Mouse (Mus musculus): ENCODE measurements around the gene Lgr4.
"Not testable (repeated sequence)": the region's sequence is repeated elsewhere in the genome, so short reads cannot be mapped to it uniquely, and the experiment has no call there.

The Lgr4 gene

DNA sequence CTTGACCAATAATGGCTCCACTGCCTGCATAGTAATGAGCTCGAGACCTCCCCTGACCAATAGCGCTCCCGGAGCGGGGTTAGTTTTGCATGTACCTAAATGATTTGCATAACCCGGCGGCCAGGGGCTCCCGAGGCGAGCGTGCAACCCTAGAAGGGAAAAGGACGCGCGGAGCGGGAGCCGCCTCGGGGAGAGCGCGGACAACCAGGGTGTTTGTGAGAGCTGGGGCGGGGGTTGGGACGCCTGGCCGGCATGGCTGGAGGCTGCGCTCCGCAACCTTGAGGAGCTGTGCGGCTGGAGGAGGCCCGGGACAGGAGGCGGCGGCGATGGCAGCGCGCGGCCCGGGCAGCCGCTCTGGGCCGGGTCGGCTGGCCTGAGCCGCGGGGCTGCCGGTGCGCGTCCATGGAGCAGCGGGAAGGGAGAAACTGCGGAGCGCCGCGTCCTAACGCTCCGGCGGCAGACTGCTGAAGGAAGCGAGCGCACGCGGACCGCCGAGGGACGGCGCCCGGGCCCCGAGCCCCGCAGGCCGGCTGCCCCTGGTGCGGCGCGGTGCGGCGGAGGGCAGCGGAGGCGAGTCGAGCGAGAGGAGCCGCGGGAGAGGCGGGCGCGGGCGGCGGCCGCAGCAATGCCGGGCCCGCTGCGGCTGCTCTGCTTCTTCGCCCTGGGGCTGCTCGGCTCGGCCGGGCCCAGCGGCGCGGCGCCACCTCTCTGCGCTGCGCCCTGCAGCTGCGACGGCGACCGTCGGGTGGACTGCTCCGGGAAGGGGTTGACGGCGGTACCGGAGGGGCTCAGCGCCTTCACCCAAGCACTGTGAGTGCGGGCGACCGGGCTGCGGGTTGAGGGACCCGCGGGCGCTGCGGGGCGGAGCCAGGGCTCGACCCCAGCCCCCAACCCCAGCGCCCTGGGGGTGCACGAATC is at the start of gene Lgr4:
Lgr4 (plus strand) TSS at position 152 of the 918 bp plus-strand sequence.
- DNase-seq (ENCODE audit: low read depth), result peak; percentile 97

- not testable (repeated sequence) for DNase-seq (ENCODE audit: low read depth)
These were observed 38.0 kb upstream of the Lgr4 start for GRCm38 (mm10) chr2:109879429-109879828.

- no peak for DNase-seq (ENCODE audit: low read depth)
These were observed 36.3 kb upstream of the Lgr4 start for GRCm38 (mm10) chr2:109881111-109881510.

DNA sequence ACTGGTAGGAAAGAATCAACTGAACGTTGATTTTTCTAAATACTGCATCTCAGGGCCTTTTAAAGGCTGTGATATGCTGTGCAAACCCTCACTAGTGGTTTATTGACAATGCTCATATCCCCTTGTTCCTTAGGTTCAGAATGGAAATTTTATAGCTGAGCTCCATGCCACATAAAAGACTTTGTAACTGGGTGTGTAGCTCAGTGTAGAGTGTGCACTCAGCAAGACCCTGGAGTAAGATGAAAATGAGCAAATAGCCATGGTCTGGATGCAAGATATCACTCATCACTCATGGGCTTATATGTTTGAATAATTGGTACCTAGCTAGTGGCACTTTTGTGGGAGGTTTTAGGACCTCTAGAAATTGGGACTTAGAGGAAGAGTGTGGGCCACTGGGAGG is 35.8 kb upstream of the Lgr4 start:
- no peak for DNase-seq (ENCODE audit: low read depth)

GRCm38 (mm10) chr2:109884106-109884505 is 33.3 kb upstream of the Lgr4 start:
- peak; percentile 21 for DNase-seq (ENCODE audit: low read depth)

GRCm38 (mm10) chr2:109884507-109884906 is 32.9 kb upstream of the Lgr4 start:
- DNase-seq (ENCODE audit: low read depth), result peak; percentile 8

DNA sequence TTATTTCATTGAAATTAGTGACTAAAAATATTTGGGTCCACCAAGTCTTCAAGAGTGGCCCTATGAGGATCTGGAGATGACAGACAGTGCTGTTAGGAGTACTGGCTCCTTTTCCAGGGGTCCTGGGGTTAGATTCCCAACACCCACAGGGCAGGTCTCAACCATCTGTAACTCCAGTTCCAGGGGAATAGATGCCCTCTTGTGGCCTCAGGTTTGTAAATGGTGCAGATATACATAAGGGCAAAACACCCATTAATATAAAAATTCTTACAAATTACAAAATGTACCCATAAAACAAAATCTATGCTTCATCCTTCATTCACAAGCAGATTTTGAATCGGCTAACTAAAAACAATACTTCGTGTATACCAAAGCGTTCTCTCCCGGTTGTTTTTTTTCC is 27.4 kb upstream of the Lgr4 start:
- peak; percentile 47 for DNase-seq (ENCODE audit: low read depth)

DNA sequence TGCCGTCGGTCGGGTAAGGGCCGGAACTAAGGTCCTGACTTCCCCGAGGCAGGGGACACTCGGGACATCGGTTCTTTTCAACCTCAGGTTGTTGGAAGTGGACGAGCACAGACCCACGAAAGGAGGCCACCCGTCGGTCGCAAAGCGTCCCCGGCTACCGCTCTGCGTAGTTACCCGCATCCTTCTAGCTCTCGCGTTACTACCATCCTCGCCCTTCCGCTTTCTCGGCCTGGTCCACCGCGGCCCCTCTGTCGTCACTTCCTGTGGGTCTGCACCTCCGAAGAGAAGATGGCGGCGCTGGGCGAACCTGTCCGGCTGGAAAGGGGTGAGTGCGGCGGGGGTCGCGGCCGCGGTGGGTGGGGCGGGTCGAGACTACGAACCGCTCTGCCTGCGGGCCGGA is 26.9 kb upstream of the Lgr4 start, which contains the start of gene Lin7c:
Lin7c (plus strand) TSS at position 257 of the 400 bp plus-strand sequence.
- DNase-seq (ENCODE audit: low read depth), result peak; percentile 95

DNA sequence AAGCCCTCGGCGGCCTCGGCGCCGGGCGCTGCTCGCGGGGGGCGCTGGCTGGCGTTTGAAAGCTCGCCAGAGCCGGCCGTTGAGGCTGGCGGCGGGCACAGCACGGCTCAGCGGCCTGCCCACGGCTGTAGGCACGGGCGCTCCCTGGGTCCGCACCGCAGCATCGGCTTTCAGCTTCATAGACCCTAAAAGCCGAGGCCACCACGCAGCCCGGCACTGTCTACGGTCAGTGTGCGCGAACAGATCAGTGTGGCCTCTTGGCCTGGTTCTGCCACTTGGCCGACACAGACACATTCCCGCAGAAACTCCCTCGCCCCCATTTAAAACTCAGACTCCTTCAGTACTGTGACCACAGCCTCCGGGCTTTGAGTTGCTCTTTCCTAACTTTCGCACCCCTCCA is 26.4 kb upstream of the Lgr4 start:
- DNase-seq (ENCODE audit: low read depth), result no peak

- peak; percentile 51 for DNase-seq (ENCODE audit: low read depth)
These were observed 26.0 kb upstream of the Lgr4 start for GRCm38 (mm10) chr2:109891471-109891870.

- peak; percentile 32 for DNase-seq (ENCODE audit: low read depth)
These were observed 21.1 kb upstream of the Lgr4 start for GRCm38 (mm10) chr2:109896311-109896710.

- no peak for DNase-seq (ENCODE audit: low read depth)
These were observed 14.6 kb upstream of the Lgr4 start for GRCm38 (mm10) chr2:109902869-109903268.

DNA sequence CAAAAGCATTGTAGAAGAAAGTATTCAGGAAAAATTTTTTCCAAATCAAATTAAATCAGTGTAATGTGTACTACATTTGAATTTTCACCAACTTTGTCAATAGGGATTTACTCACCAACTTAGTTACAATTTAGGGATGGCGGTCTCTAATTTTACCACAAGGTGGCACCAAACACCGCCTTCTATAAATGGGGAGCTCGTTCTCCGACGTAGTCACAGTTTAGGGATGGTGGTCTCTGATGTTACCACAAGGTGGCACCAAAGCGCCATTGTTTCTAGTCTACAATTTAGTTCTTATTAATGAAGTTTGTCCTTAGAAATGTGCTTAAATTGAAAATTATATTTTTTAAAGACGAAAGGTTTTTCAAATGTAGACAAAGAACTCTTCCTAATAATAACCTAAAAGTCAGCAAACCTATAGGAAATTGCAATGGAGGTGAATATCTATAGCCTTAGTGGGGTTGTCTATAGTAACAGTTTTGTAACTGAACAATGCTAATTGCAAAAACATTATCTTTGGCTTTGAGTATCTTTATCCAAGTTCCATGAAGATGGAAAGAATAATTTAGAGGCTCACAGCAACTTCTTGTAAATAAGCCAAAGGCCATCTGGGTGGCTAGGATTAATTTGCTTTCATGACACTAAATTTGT is 13.2 kb upstream of the Lgr4 start:
- DNase-seq (ENCODE audit: low read depth), result peak; percentile 96

DNA sequence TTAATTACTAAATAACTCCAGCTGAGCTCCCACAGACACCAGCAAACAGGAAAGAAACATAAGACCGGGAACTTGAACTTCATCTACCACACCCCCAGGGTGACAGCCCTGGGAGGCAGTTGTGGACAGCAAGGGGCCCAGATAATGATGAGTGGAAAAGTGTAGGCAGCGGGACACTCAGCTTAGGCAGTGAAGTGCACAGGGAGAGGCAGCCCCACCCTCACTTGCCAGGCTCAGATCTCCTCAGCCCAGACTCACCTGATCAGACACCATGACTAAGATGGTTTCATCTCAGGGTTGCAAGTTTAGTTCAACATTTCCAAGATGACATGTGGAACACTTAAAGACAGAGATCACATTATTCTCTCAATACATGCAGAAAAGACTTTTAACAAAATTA is 8.3 kb upstream of the Lgr4 start:
- no peak for DNase-seq (ENCODE audit: low read depth)

DNA sequence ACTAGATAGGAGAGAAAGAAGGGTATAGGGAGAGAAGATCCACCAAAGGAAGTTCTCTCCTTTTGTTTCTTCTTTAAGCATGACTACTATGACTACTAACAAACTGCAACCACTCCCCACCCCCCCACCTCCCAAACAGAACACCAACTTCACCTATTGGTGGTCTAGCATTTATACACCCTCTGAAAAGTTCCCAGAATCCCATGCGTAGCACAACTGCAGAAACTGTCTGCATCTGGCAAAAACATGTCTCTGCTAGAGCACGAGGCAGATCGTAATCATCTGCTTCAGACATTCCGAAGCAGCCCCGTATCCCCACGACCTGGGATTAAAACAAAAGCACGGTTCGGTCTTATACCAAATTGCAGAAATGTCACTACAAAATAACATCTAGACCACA is 5.2 kb upstream of the Lgr4 start:
- no peak for DNase-seq (ENCODE audit: low read depth)

- DNase-seq (ENCODE audit: low read depth), result no peak
These were observed 4.7 kb upstream of the Lgr4 start for GRCm38 (mm10) chr2:109912766-109913165.

DNA sequence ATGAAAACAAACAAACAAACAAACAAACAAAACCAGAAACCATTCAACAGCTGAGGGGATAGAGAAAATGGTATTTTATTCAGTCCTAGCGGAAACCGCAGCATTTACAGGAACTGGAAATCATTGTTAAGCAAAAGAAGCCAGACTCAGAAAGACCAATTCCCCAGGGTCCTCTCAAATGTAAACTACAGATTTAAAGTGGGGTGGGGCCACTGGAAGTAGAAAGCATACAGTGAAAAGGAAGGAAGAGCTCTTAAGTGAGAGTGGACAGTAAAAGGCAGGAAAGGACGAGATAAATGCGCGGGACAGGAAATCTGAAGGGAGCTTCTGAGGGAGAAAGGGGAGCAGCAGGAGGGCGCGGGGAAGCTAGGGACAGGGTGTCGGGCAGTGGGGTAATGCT is 4.2 kb upstream of the Lgr4 start:
- DNase-seq (ENCODE audit: low read depth), result no peak

- DNase-seq (ENCODE audit: low read depth), result no peak
These were observed 2.8 kb upstream of the Lgr4 start for GRCm38 (mm10) chr2:109914601-109915000.

- DNase-seq (ENCODE audit: low read depth), result no peak
These were observed 508 bp upstream of the Lgr4 start for GRCm38 (mm10) chr2:109916782-109917495.

DNA sequence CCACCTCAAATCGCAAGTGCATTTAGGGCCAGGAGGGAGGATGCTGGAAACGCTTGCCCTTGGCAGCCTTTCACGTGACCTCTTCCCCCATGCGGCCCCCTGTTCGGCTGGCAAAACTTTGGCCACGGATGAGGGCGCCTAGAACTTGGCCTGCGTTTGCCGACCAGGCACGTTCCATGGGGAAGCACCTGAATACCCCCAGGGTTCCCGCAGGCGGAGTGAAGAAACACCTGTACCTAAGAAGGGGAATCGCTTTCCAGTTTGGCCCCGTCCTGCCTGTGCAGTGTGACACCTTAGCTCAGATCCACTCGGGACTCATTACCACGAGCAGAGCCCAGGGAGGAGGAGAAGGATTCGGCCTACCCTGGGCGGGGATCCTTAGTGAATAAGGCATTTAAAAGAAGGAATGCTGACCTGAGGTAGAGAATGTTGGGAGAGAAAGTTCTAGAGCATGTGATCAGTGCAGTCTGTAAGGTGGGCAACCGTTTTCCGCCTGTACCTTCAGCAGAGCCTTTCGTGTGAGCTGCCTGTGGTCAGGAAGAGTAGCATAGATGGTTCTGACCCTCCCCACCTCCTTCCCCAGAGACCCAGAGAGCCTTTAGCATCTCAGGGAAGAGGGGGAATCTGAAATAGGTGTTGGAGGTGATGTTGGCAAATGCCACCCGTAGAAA is 1.3 kb downstream of the Lgr4 start:
- DNase-seq (ENCODE audit: low read depth), result peak; percentile 48

GRCm38 (mm10) chr2:109920471-109920870 is 3.0 kb downstream of the Lgr4 start:
- DNase-seq (ENCODE audit: low read depth), result no peak
